Mouse (Mus musculus) ovary, postnatal 36 days (tissue): ENCODE measurements around the gene Rpl10a.

Experiments
- DNase-seq: peaks from one replicate; pipeline ENCODE4 v3.0.0; 2022; ENCODE audit warnings: low spot score, mixed read lengths

The Rpl10a gene

GRCm38 (mm10) chr17:28331241-28332112, 3.2 kb downstream of the Rpl10a start:
- no peak for DNase-seq

GRCm38 (mm10) chr17:28332113-28332914, 4.0 kb downstream of the Rpl10a start:
- DNase-seq, result no peak

- DNase-seq, result no peak
Measured at GRCm38 (mm10) chr17:28332915-28333546, 4.8 kb downstream of the Rpl10a start.

GRCm38 (mm10) chr17:28335267-28335666, 7.0 kb downstream of the Rpl10a start:
- DNase-seq, result no peak

GRCm38 (mm10) chr17:28337547-28337946, 9.3 kb downstream of the Rpl10a start:
- no peak for DNase-seq

- DNase-seq, result no peak
Measured at GRCm38 (mm10) chr17:28340578-28340977, 12.3 kb downstream of the Rpl10a start.

- peak; percentile 90 for DNase-seq
Measured at GRCm38 (mm10) chr17:28341091-28341490, 12.8 kb downstream of the Rpl10a start.

- no peak for DNase-seq
Measured at GRCm38 (mm10) chr17:28344050-28344607, 15.9 kb downstream of the Rpl10a start.

GRCm38 (mm10) chr17:28344670-28345069, 16.4 kb downstream of the Rpl10a start:
- DNase-seq, result no peak

GRCm38 (mm10) chr17:28345271-28345721, 17.0 kb downstream of the Rpl10a start:
- no peak for DNase-seq

- no peak for DNase-seq
Measured at GRCm38 (mm10) chr17:28345882-28346281, 17.6 kb downstream of the Rpl10a start.

GRCm38 (mm10) chr17:28347327-28347726, 19.1 kb downstream of the Rpl10a start:
- no peak for DNase-seq

GRCm38 (mm10) chr17:28348211-28348610, 19.9 kb downstream of the Rpl10a start:
- no peak for DNase-seq

- DNase-seq, result no peak
Measured at GRCm38 (mm10) chr17:28349264-28349880, 21.1 kb downstream of the Rpl10a start.

- DNase-seq, result peak; percentile 47
Measured at GRCm38 (mm10) chr17:28349901-28350465, 21.7 kb downstream of the Rpl10a start.

GRCm38 (mm10) chr17:28350466-28351352, 22.4 kb downstream of the Rpl10a start, which contains the start of gene Tead3:
Gene Tead3 (minus strand): TSS chr17:28350817.
- DNase-seq, result peak; percentile 82

GRCm38 (mm10) chr17:28351353-28351890, 23.2 kb downstream of the Rpl10a start:
- DNase-seq, result no peak

- DNase-seq, result no peak
Measured at GRCm38 (mm10) chr17:28352018-28352417, 23.7 kb downstream of the Rpl10a start.

GRCm38 (mm10) chr17:28355871-28356270, 27.6 kb downstream of the Rpl10a start:
- no peak for DNase-seq
